Mouse (Mus musculus): ENCODE measurements around the gene Stac3. TPM values are rescaled to one million over a fixed set of nuclear protein-coding genes. Genes with fewer than 3 reads are reported as not detected.

Stac3 gene
- polyA plus RNA-seq, 1 experiment, result 2.6 TPM

DNA sequence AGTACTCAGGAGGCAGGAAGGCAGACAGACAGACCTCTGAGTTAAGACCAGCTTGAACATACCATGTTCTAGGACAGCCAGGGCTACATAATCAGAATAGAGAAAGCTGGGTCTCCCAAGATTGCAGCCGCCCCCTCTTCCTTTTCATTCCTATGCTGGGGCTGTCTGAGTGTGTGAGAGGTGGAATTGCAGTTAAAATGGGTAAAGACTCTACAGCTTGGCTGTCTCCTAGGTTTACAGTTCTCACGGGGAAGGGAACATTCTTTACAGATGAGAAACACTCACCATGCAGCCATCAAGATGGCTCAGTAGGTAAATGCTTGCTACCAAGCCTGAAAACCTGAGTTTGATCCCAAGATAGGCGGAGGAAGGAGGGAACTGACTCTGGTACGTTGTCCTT lies 1.4 kb upstream of the Stac3 start:
- Histone ChIP-seq H3K27me3 (ENCODE audit: control insufficient read depth, insufficient read depth, low read length, poor library complexity, severe bottlenecking) (no peaks in the 10 kb centered on the region), H3K4me3 (ENCODE audit: low read depth, low read length) (no peak overlapping the region), H3K4me1 (ENCODE audit: control insufficient read depth, insufficient read depth, low read length) (no peaks in the 10 kb centered on the region), H3K9me3 (replicated peaks; ENCODE audit: control insufficient read depth, insufficient read depth, low read length, poor library complexity, severe bottlenecking) (no peaks in the 10 kb centered on the region), H3K9ac (ENCODE audit: low read depth, poor library complexity, severe bottlenecking) (no peak overlapping the region), H3K27ac (ENCODE audit: insufficient read depth, low read length) (no peak overlapping the region), H3K36me3 (ENCODE audit: control insufficient read depth, insufficient read depth, low read length, poor library complexity, severe bottlenecking) (no peaks in the 10 kb centered on the region)
- TF ChIP-seq CTCF (IDR thresholded peaks at IDR 0.05; ENCODE audit: low read depth, low read length) (no peak), POLR2A (IDR thresholded peaks at IDR 0.05; ENCODE audit: insufficient read depth, low read length) (no peak), EP300 (IDR thresholded peaks at IDR 0.05; ENCODE audit: insufficient read depth, low read depth, low read length) (no peak)

DNA sequence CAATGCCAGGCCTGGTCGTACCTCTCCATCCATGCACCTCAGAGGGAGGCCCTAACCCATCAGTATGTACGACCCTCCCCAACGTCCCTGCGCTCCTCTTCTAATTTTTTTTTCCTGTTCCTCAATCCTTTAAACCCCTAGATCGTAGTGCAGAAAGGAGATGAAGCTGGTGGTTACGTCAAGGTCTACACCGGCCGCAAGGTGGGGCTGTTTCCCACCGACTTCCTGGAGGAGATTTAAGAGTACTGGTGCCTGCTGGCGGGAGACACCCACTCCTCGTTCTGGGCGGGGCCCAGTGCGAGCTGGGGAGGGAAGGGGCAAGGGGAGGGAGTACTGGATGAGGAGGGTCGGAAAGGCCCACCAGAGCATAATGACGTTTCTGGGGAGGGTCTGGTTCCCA lies 6.8 kb downstream of the Stac3 start:
- Histone ChIP-seq H3K9me3 (replicated peaks; ENCODE audit: control insufficient read depth, insufficient read depth, low read length, poor library complexity, severe bottlenecking) (no peaks in the 10 kb centered on the region), H3K4me3 (ENCODE audit: low read depth, low read length) (peak overlapping the region; percentile 59), H3K4me1 (ENCODE audit: control insufficient read depth, insufficient read depth, low read length) (peaks cover 3% of the 10 kb centered on the region), H3K27ac (ENCODE audit: insufficient read depth, low read length) (no peak overlapping the region), H3K36me3 (ENCODE audit: control insufficient read depth, insufficient read depth, low read length, poor library complexity, severe bottlenecking) (no peaks in the 10 kb centered on the region), H3K9ac (ENCODE audit: low read depth, poor library complexity, severe bottlenecking) (peak overlapping the region; percentile 13; the same call in 1 of the 2 replicates), H3K27me3 (ENCODE audit: control insufficient read depth, insufficient read depth, low read length, poor library complexity, severe bottlenecking) (no peaks in the 10 kb centered on the region)
- 0 out of 2 replicates have a peak, but pooled peaks have one; percentile 32 for TF ChIP-seq EP300 (IDR thresholded peaks at IDR 0.05; ENCODE audit: insufficient read depth, low read depth, low read length)
- no peak for TF ChIP-seq POLR2A (IDR thresholded peaks at IDR 0.05; ENCODE audit: insufficient read depth, low read length)
- TF ChIP-seq CTCF (IDR thresholded peaks at IDR 0.05; ENCODE audit: low read depth, low read length), result peak; percentile 88

GRCm38 (mm10) chr10:127509051-127509836 lies 7.8 kb downstream of the Stac3 start:
- H3K27me3 ChIP-seq (ENCODE audit: control insufficient read depth, insufficient read depth, low read length, poor library complexity, severe bottlenecking), result no peaks in the 10 kb centered on the region
- H3K9me3 ChIP-seq (replicated peaks; ENCODE audit: control insufficient read depth, insufficient read depth, low read length, poor library complexity, severe bottlenecking), result no peaks in the 10 kb centered on the region
- peak overlapping the region; percentile 38 for H3K9ac ChIP-seq (ENCODE audit: low read depth, poor library complexity, severe bottlenecking)
- H3K4me3 ChIP-seq (ENCODE audit: low read depth, low read length), result peak overlapping the region; percentile 53
- no peak overlapping the region for H3K27ac ChIP-seq (ENCODE audit: insufficient read depth, low read length)
- peaks cover 3% of the 10 kb centered on the region for H3K4me1 ChIP-seq (ENCODE audit: control insufficient read depth, insufficient read depth, low read length)
- H3K36me3 ChIP-seq (ENCODE audit: control insufficient read depth, insufficient read depth, low read length, poor library complexity, severe bottlenecking), result no peaks in the 10 kb centered on the region
- TF ChIP-seq CTCF (IDR thresholded peaks at IDR 0.05; ENCODE audit: low read depth, low read length) (peak; percentile 89), POLR2A (IDR thresholded peaks at IDR 0.05; ENCODE audit: insufficient read depth, low read length) (peak; percentile 41), EP300 (IDR thresholded peaks at IDR 0.05; ENCODE audit: insufficient read depth, low read depth, low read length) (peak; percentile 75; the same call in 1 of the 2 replicates)

DNA sequence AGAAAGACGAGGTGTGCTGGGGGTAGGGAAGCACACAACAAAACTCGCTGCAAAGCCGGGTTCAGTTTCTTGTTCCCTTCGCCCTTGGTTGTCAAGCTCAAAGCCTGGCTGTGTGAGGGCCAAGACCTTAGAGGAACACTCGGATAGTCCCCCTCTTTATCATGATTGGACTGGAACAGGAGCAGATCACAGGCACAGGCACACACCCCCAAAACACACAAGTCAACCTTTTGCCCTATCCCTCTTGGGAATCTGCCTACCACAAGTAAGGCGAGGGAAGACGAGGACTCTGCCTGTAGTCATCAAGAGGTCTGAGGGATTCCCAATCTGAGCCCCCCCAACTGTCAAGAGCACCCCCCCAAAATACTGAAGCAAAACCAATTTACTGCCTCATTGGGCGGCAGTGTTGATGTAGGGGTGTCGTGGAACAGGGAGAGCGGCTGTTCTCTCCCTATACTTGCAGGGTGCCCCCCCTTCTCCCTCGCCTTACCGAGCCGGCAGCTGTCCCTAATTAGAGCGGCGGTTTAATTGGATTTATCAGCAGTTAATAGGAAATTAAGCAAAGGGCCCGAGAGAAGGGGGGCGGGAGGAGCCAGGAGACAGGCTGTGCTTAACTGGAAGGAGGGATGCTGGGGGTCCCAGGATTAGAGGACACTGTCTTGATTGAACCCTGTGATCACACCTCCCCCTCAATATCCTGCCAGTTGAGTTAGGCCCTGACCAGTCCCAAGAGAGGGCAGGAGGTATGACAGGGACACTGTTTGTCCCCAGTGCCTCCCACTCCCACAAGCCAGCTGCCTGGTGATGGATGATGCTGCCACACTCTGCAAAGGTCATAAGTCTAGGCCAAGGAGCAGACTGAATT lies 8.6 kb downstream of the Stac3 start:
- no peaks in the 10 kb centered on the region for H3K27me3 ChIP-seq (ENCODE audit: control insufficient read depth, insufficient read depth, low read length, poor library complexity, severe bottlenecking)
- peak overlapping the region; percentile 38 for H3K9ac ChIP-seq (ENCODE audit: low read depth, poor library complexity, severe bottlenecking)
- peaks cover 6% of the 10 kb centered on the region for H3K4me1 ChIP-seq (ENCODE audit: control insufficient read depth, insufficient read depth, low read length)
- TF ChIP-seq CTCF (IDR thresholded peaks at IDR 0.05; ENCODE audit: low read depth, low read length) (no peak), POLR2A (IDR thresholded peaks at IDR 0.05; ENCODE audit: insufficient read depth, low read length) (no peak), EP300 (IDR thresholded peaks at IDR 0.05; ENCODE audit: insufficient read depth, low read depth, low read length) (no peak)
- H3K36me3 ChIP-seq (ENCODE audit: control insufficient read depth, insufficient read depth, low read length, poor library complexity, severe bottlenecking), result no peaks in the 10 kb centered on the region
- no peak overlapping the region for H3K27ac ChIP-seq (ENCODE audit: insufficient read depth, low read length)
- no peaks in the 10 kb centered on the region for H3K9me3 ChIP-seq (replicated peaks; ENCODE audit: control insufficient read depth, insufficient read depth, low read length, poor library complexity, severe bottlenecking)
- peak overlapping the region; percentile 53 for H3K4me3 ChIP-seq (ENCODE audit: low read depth, low read length)

GRCm38 (mm10) chr10:127510895-127511617 lies 9.6 kb downstream of the Stac3 start:
- peak overlapping the region; percentile 59 for H3K4me3 ChIP-seq (ENCODE audit: low read depth, low read length)
- peaks cover 10% of the 10 kb centered on the region for H3K4me1 ChIP-seq (ENCODE audit: control insufficient read depth, insufficient read depth, low read length)
- no peaks in the 10 kb centered on the region for H3K9me3 ChIP-seq (replicated peaks; ENCODE audit: control insufficient read depth, insufficient read depth, low read length, poor library complexity, severe bottlenecking)
- TF ChIP-seq CTCF (IDR thresholded peaks at IDR 0.05; ENCODE audit: low read depth, low read length) (no peak), EP300 (IDR thresholded peaks at IDR 0.05; ENCODE audit: insufficient read depth, low read depth, low read length) (0 out of 2 replicates have a peak, but pooled peaks have one; percentile 59)
- no peak overlapping the region for H3K27ac ChIP-seq (ENCODE audit: insufficient read depth, low read length)
- H3K9ac ChIP-seq (ENCODE audit: low read depth, poor library complexity, severe bottlenecking), result no peak overlapping the region
- H3K27me3 ChIP-seq (ENCODE audit: control insufficient read depth, insufficient read depth, low read length, poor library complexity, severe bottlenecking), result no peaks in the 10 kb centered on the region
- H3K36me3 ChIP-seq (ENCODE audit: control insufficient read depth, insufficient read depth, low read length, poor library complexity, severe bottlenecking), result no peaks in the 10 kb centered on the region
